Mouse (Mus musculus) ovary, postnatal 36 days (tissue): ENCODE measurements around the gene Slc22a3.

Source experiments
- DNase-seq: peaks from one replicate; pipeline ENCODE4 v3.0.0; 2022; ENCODE audit warnings: low spot score, mixed read lengths

The Slc22a3 gene

GRCm38 (mm10) chr17:12467642-12468041 lies 39.9 kb downstream of the Slc22a3 start:
- no peak for DNase-seq

GRCm38 (mm10) chr17:12466501-12467000 lies 41.0 kb downstream of the Slc22a3 start:
- DNase-seq: no peak

- DNase-seq: no peak
Measured at GRCm38 (mm10) chr17:12461168-12461567, 46.3 kb downstream of the Slc22a3 start.

DNA sequence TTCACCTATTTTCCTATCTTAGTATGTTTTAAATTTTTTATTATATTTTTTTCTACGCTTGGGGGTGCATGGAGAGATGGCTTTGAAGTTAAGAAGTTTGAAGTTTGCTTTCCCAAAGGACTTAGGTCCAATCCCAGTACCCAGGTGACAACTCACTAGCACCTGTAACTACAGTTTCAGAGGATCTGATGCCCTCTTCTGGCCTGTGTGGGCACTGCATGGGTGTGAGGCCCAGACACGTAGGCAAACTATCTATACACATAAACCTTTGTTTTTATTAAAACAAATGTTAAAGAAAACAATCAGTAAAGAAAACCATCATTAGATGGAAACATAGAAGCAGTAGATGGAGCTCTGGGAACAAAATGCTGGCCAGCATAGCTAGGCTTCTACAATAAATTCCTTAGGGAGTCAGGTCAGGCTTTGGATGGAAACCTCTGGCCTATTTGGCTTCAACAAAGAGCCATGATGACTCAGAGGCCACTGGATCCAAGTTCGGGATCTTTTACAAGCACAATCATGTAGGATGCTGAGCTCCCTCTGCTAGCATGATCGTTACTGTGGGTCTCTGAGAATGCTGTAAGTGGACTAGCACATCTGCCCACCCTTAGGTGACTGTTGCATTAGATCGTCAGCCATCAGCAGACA lies 52.2 kb downstream of the Slc22a3 start:
- DNase-seq: peak; percentile 15

DNA sequence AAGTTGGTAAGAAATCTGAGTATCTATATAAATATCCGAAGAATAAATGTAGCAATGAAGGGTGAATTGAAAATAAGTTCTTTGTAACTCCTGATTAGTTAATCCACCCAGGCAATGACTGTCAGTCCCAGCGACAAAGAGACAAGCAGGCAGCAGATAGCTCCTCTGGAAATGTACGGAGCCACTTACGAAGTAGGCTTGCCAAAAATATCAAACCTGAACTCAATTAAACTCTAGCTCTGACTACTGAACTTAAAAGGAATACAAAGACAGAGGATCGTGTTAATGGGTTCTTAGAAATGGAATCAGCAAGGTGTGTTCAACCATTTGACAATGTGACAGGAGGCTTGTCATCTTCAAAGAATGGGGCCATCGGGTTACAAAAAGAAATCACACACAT lies 53.8 kb downstream of the Slc22a3 start:
- no peak for DNase-seq

- peak; percentile 13 for DNase-seq
Measured at GRCm38 (mm10) chr17:12452862-12453531, 54.5 kb downstream of the Slc22a3 start.

DNA sequence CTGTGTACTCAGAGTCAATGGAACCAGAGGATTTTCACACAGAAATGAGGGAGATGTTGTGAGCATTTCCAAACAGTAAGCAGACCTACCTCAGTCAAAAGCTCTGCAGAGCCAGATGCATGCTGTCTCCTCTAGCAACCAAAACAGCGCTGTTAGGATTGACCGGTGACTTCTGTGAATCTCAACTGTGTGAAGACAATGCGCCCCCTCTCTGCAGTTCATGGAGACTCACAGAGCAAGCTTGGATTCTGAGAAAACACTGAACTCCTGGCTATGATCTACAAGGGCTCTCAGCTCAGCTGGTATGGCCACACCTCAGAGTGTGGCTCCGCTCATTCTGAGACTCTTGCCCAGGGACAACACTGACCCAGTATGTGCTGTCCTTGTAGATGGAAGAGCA lies 56.3 kb downstream of the Slc22a3 start:
- no peak for DNase-seq

GRCm38 (mm10) chr17:12444561-12444960 lies 62.9 kb downstream of the Slc22a3 start:
- no peak for DNase-seq

- DNase-seq: no peak
Measured at GRCm38 (mm10) chr17:12437771-12438170, 69.7 kb downstream of the Slc22a3 start.

DNA sequence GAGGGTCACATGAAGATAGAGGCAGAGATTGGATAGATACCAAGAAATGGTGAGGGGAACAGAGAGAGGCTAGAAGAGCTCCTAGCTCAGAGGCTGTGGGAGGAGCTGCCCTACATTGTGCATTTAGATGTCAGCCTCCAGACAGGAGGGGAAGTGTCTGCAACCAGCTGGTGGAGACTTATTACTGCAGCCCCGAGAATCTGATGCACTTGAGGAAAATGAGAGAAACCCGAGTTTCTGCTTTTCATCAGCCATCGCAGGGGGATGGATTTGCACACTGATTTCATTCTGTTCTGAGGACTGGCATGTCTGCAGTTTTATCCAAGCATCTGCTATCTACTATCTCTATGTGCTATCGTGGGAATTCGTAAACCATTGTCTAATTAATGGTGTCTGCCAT lies 75.8 kb downstream of the Slc22a3 start:
- DNase-seq: no peak

- peak; percentile 28 for DNase-seq
Measured at GRCm38 (mm10) chr17:12428369-12428768, 79.1 kb downstream of the Slc22a3 start.

DNA sequence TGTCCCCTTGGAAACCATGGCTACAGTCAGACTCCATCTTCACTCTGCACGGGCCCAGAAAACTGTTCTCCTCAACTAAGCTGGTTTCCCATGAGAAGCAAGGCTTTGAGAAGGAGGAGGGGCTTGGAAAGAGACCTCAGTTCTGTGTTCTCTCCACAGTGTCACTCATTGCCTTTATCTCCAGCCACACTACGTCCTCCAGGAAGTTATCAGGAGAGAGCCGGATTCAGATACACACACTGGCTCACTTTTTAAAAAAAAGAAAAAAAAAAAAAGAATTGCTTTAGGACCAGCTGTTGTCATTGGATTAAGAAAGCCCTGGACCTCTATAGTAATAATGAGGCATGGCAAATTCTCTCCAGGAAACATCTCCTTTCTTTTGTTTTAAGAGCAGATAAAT lies 80.3 kb downstream of the Slc22a3 start:
- DNase-seq: no peak

GRCm38 (mm10) chr17:12422143-12422542 lies 85.4 kb downstream of the Slc22a3 start:
- DNase-seq: no peak

GRCm38 (mm10) chr17:12420886-12421574 lies 86.5 kb downstream of the Slc22a3 start:
- no peak for DNase-seq

DNA sequence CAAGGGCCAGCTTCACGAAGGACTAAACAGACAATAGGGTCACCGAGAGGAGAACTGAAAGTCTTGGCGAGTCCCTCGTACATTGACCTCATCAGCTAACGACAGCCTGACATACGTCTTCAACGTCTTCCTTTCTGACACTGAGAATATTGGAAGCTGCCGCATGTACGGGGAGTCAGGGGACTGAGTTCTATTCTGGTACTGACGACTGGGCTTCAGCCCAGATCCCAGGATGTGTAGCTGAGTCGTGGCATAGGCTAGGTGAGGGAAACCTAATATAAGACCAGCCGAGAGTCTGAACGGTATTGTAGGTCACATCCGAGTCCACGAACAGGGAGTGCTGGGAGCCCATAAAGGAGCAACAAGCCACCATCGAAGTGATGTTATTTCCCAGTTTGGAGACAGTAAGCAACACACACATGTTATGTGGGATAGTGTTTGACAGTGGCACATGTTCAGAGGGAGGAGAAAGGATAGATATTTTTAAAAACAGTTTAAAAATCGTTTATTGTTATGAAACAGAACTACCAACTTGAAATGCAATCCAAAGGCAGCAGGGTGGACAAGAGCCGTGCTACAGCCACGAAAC lies 87.9 kb downstream of the Slc22a3 start:
- no peak for DNase-seq

DNA sequence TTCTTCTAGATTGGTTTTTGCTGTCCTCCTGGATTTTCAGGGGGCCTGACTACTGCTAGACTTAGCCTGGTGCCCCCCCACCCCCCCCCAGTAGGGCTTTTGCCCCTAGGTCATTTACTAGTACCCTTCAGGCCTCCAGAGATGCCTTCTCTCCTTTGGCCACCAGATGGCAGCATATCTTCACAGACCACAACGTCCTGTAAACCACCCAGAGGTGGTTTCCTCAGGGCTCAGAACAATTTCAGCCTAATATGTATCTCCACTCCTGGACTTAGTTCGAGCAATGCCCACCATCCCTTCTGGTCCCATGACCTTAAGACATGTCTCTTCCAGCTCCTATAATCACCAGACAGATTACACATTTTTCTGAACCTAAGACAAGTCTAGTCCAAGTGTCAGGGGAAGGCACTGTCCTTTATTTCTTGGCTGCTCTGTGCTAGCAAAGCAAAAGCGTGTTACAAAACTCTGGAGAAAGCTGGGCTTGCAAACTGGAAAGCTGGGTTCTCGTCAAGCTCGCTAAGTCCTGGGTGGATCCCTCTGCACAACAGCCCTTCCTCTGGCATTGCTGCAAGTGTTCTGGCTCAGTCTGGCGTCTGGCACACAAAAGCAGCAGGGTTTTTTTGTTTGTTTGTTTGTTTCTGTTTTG lies 91.1 kb downstream of the Slc22a3 start:
- peak; percentile 67 for DNase-seq

- no peak for DNase-seq
Measured at GRCm38 (mm10) chr17:12415741-12416140, 91.8 kb downstream of the Slc22a3 start.

DNA sequence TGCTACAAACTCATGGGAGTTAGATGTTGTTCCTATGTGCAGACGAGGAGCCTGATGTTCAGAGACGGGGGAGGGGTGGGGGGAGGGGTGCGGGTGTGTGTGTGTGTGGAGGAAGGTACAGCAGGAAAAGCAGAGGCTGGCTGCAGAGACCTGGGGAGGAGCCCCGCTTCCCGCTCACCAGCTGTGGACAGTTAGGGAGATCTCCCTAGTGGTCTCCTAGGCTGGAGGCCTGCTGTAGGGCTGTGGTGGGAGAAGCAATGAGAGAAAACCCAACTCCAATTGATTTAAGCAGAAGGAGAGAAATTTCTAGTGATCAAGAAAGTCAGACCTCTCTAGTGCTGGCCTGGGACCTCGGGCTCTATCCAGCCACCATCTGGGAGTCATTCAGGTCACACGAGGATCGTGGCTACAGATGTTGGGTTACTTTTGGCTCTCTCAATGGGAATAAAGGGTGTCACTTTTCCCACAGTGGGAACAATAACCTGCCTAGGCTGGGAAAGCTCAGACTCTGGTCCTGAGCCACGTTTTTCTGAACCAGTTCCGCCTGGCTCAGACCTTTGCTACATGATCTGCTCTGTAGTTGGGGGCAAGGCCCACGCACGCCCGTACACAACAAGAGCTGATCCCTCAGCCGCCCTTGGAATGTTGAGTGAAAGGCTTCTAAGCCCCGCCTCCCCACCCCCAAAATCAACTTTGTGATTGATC lies 92.3 kb downstream of the Slc22a3 start:
- DNase-seq: no peak

GRCm38 (mm10) chr17:12412891-12413237 lies 94.6 kb downstream of the Slc22a3 start:
- DNase-seq: no peak

DNA sequence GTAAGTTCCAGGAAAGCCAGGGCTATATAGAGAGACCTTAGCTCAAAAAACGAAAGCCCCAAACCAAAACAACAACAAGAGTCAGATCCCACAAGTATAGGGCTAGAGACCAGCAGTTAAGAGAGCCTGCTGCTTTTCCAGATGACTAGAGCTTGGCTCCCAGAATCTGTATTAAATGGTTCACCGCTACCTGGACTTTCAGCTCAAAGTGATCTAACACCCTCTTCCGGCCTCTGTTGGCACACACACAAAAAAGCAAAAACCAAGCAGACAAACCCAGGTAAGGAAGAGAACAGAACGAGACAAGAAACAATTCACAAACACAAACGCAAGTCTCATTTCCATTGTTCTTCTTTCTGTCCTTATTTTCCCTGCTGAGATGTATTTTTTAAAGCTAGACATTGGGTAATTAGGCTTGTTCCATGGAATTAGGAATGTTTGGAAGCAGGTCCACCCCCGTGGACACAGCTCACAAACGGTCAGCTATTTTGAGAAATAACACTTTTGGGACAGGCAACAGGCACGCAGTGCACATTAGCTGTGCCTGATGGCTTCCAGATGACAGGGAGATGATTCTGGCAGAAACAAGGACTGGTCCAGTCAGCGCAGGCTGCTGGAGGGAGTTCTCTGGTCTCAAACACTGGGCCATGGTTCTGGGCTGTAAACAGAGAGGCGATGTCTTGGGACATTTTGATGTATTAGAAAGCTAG lies 95.2 kb downstream of the Slc22a3 start:
- no peak for DNase-seq

- DNase-seq: no peak
Measured at GRCm38 (mm10) chr17:12409346-12409944, 98.1 kb downstream of the Slc22a3 start.
